Mouse (Mus musculus): ENCODE data around the gene Fyb.

Gene Fyb

DNA sequence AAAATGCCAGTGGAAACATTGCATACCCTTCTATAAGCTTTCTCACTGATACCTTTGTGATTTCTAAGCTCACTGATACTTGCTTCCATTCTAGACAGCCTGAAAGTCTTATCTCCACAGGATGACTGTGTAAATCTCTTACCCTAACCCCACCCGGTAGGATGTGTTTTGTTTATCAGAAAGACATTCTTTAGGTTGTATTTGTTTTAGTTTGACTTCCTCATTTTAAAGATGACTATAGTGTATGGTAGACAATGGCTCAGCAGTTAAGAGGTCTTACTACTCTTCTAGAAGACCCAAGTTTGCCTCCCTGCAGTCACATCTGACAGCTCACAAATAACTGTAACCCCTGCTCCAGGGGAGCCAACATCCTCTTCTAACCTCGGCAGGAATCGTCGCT lies 130.4 kb downstream of the Fyb start:
- DNase-seq (ENCODE audit: low read depth, low spot score), result no peak

DNA sequence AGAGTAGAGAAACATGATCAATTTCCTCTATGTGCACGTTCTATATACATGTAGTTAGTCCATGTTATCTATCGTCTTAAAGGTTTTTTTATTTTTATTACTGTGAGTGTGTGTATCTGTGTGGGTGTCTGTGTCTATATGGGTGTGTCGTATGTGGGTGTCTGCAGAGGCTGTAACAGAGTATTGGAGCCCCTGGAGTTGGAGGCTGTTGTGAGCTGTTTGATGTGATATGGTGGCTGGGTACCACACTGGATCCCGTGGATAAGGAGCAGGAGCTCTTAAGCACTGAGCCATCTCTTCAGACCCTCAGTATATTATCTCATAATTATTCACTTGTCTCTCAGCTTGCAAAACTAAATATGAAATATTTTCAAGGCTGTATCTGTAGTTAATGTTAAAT lies 135.4 kb downstream of the Fyb start:
- DNase-seq (ENCODE audit: low read depth, low spot score), result no peak

DNA sequence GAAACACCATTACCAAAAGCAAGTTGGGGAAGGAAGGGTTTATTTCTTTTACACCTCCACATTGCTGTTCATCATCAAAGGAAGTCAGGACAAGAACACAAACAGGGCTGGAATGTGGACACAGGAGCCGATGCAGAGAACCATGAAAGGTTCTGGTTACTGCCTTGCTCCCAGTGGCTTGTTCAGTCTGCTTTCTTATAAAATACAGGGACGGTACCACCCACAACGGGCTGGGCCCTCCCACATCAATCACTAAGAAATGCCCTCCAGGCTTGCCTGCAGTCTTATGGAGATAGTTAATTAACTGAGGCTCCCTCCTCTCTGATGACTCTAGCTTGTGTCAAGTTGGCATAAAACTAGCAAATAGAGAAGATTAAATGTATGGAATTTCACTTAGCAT lies 139.3 kb downstream of the Fyb start:
- DNase-seq (ENCODE audit: low read depth, low spot score), result no peak

DNA sequence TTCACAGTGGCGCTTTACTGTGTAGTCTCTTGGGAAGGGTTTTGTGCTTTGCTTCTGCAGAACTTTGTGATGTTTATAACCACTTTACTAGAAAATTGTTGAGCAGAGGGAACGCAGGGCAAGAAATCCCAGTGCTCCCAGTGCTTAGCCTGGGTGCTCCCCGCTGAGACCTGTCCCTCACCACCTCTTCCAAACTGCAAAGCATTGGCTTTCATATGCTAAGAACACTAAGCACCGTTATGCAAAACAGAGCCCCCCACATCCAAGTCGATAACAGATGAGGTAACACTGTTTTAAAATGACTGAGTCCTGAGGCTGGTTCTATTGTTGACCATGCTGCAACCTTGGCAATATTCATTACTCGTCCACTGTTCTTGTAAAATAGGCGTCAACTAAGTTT lies 141.3 kb downstream of the Fyb start:
- no peak for DNase-seq (ENCODE audit: low read depth, low spot score)

DNA sequence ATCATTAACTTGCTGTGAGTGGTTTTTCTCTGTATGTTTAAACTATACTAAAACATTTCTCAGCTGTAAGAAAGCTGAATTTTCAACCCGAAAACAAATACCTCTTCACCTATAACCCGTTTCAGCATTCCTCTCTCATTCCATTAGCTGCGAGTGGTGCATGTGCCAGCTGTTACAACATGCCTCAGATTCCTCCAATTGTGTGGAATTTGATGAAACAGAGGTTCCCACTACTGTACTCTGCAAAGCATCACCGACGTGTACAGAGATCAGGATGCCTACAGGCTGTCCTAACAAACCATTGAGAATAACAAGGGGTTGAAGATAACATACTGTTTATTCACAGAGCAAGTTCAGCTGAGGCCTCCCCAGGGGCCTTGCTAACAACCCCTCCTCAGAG lies 143.4 kb downstream of the Fyb start:
- DNase-seq (ENCODE audit: low read depth, low spot score), result no peak

DNA sequence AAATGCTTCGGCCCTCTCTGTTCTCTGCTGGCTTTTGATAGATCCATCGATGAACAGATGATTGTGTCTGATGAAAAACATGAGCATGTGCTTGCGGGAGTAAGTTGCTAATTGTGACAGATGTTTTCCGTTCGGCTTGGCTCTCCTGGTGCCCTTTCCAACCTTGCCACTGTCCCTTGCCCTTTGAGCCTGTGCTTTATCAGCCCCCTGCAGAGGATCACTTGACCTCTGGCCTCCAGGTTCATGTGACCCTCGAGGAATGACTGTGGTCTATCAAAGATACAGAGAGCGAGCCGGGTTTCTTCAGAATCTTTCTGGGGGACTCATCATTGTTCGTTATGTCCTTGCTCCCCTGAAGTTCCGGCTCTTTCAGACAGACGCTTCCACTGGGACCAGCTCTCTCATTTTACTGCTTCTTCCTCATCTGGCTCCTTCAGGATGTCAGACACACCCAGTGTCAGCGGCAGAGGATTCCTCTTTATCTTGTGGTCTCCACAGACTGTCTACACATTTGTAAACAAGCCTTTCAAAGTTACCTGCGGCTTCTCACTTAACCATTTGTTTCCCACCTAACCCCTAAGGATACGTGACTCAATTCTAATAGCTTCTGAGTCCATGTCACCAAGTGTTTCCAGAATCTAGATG lies 146.3 kb downstream of the Fyb start:
- DNase-seq (ENCODE audit: low read depth, low spot score), result no peak

DNA sequence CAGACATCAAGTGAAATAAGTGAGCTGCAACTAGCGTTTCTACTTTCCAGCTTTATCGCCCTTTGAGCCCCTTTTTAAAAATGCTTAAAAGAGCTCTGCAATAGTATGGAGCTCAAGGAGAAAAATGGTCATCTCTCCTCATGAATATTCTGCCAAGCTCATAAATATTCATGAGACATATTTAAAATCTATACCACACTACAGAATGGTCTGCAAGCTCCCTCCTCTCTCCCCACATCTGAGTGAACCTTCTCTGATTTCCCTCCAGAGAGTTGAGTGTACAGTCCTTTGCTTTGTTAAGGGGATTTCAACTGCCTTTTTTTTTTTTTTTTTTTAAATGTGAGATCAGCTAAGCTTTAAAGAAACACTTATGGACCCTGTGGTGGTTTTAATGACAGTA lies 155.8 kb downstream of the Fyb start:
- DNase-seq (ENCODE audit: low read depth, low spot score), result no peak

DNA sequence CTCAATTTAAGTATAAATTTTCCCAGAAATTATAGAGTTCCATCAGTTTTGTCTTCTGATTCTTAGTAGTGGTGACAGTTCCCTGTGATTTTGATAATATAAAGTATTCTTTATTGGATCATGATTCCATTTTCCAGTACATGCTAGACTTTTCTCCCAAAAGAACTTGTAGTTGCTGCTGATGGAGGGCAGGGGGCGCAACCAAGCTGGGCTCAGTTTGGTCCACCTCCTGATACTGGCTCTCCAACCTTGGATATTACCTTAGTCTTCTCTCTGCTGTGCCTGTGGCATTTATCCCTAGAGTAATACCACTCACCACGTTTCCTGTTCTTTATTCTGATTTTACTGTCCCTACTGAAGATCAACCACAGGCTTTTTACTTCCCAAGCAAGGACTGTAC lies 179.5 kb downstream of the Fyb start:
- no peak for DNase-seq (ENCODE audit: low read depth, low spot score)

DNA sequence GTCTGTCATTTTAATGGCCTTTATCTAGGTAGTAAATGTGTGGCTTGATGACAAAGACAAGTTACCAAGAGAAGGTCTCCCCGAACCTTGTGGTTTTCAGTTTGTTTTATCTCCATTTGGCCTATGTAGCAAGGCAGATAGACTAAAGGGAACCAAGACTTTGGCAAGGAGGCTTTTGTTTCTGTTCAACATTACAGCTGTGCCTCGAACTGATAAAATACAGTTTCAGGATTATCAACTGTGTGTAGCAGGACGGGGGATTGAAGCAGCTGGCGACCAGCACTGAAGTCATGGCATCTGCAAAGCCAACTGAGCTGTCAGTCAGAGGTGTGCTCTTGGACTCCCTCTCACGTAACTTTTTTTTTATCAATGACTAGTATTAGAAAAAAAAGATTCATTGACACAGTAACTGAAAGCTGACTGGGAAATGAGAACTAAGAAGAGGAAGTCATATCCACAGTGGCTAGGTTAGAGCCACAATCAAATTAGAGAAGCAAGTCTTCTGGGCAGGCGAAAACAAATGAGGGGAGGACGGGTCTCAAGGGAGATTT lies 182.8 kb downstream of the Fyb start:
- no peak for DNase-seq (ENCODE audit: low read depth, low spot score)

DNA sequence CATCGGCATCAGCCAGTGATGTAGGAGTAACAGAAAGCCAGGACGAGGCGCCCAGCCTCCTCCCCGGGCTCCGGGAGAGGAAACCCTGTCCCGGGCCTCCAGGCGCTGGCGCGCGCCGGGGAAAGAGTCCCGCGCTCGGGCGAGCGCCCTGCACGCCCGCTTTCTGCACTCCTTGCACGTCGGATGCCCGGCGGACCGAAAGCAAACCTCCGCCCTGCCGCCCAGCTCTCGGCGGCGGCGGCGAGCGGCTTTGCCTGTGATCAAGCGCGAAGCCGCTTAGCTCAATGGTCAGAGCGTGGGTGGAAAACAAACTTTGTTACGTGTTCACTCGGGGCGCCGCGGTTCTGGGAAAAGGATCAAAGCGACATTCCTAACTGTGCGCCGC lies 184.9 kb downstream of the Fyb start:
- no peak for DNase-seq (ENCODE audit: low read depth, low spot score)

DNA sequence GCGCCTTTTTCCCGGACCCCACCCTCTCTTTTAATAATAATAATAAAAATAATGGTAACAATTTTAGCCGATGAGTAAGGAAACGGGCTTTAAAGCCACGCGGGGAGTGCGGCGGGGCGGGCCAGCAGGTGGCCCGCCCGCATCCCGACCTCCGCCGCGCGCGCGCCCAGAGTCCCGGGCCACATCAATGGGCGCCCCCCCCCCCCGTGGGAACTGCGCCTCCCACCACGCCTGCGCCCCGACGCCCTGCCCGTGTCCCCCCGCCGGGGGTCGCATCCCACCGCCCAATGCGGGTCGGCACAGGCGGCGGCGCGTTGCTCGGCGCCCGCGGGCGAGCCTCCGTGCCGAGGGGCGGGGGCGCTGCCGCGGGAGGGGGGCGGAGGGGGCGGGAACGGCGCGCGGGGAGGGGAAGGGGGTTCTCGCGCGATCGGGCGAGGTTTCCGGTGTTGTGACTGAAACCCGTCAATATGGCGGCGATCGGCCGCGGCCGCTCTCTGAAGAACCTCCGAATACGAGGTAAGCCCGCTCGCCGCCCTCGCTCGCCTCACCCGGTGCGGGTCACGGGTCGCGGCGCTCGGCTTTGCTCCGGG lies 185.4 kb downstream of the Fyb start, which contains the start of gene Rictor:
Gene Rictor, plus strand, starts transcription at position 444 of the 590 bp plus-strand sequence.
- DNase-seq (ENCODE audit: low read depth, low spot score), result no peak

DNA sequence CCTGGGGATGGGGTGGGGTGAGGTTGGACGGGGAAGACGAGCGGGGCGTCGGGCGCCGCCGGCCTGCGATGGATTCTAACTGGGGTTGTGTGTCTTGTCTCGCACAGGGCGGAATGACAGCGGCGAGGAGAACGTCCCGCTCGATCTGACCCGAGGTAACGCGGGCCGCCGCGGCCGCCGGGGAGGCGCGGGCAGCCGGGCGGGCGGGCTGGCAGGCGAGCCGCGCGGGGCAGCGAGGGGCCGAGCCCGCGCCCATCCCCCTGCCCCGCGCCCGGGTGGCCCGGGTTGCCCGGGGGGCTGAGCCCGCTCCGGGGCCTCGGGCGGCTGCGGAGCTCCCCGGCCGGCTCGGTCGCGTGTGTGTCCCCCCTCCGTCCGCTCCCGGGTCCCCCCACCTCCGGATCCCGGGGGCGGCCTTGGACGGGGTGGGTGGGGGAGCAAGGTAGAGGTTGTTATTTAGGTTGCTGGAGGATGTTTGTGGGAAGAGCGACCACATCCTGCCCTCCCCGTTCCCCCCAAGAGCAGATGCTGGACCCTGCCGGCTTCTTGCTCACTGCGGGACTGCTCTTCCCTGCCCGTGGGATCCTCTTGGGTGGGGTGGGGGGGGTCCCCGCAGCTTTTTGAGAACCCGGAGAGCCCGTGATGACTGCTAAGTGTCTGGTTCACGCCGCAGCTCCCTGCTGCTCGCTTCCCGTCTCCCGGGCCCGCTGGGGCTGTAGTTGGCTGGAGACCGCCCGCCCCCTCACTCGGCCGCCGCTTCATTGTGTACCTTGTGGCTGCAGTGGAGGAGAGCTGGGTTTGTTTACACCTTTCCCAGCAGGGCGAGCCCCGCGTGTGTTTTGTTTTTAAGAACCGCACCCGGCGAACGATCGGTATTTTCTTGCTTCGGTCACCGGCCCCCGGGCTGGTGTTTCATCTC lies 186.1 kb downstream of the Fyb start:
- DNase-seq (ENCODE audit: low read depth, low spot score), result no peak

DNA sequence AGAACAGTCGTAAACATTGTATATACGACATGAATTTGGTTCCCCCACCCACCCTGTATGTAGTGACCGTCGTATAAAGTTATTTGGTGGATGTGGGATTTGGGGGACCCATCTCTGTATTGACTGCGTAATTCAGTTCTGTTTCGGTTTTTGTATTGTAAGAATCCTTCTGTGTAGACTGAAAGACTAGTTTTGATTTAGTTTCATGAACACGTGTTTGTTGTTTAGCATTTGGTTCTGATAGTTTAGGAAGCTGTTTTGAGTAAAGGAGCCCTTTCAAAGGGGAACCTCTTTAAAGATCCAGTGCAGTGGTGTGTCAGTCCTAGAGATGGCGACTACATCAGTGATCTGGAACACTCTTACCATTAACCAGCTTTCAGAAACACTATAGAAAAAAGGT lies 187.0 kb downstream of the Fyb start:
- DNase-seq (ENCODE audit: low read depth, low spot score), result no peak

DNA sequence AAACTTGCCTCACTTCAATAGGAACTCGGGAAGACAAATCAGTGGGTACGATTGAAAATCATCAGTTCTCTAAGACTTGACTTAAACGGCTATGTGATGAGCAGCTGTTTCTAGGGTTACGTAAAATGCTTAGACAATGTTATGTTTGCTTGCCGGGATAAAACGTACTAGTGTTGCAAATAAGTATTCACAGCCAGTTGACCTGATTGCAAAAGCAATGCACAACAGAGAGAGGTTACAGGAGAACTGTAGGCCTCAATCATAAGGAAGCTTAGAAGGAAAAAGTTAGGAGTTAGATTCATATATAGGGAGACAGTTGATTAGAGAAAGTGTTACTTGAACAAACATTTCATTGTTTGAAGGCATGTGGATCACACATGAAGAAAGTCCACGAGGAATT lies 187.7 kb downstream of the Fyb start:
- DNase-seq (ENCODE audit: low read depth, low spot score), result no peak

DNA sequence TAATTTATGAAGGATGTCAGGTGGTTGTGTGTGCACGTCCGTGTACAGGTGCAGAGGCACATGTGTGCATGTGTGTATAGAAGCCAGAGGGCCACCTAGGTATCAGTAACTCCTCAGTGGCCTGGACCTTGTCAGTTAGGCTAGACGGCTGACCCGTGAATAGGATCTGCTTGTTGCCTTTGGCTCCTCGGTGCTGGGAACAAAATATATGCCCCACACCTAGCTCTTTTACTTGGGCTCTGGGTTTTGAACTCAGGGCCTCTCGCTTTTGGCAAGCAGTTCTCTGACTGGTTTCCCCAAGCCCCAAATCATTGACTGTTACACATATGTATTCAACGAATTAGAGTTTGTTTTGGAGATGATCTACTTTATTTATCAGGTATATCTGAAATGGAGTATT lies 188.6 kb downstream of the Fyb start:
- no peak for DNase-seq (ENCODE audit: low read depth, low spot score)

Measured in telencephalon, adult 2 months (tissue).